Mouse (Mus musculus) stomach, embryonic 14.5 days (tissue): Measurements from ENCODE around the gene Dnah2. TPM values are rescaled to one million over a fixed set of nuclear protein-coding genes. Genes with fewer than 3 reads are reported as not detected.

ENCODE experiments used
- ATAC-seq: fragments of 200-750 bp; cut with Nextera tagmentation; 2 replicates; pipeline ENCODE4 v1.8.0; 2017; ENCODE audit warnings: low read depth, moderate TSS enrichment; ENCODE audit not compliant: insufficient number of reproducible peaks, insufficient read depth, low FRiP score
- H3K27ac ChIP-seq: fragments of 300-500 bp; sonication (generic); 2 replicates; pipeline ENCODE4 v1.5.1; 2014; ENCODE audit warnings: mild to moderate bottlenecking, low read length, moderate library complexity, mixed read lengths
- H3K27me3 ChIP-seq: fragments of 300-500 bp; sonication (generic); 2 replicates; pipeline ENCODE4 v1.6.1; 2014; ENCODE audit warnings: low read length, control low read depth, mixed read lengths; ENCODE audit not compliant: control insufficient read depth, insufficient read depth
- H3K36me3 ChIP-seq: fragments of 300-500 bp; sonication (generic); 2 replicates; pipeline ENCODE4 v1.6.1; 2014; ENCODE audit warnings: mild to moderate bottlenecking, control low read depth, low read length, moderate library complexity, mixed read lengths; ENCODE audit not compliant: control insufficient read depth, insufficient read depth
- H3K4me1 ChIP-seq: fragments of 300-500 bp; sonication (generic); 2 replicates; pipeline ENCODE4 v1.6.1; 2014; ENCODE audit warnings: low read length, control low read depth, mixed read lengths; ENCODE audit not compliant: control insufficient read depth, insufficient read depth
- H3K4me2 ChIP-seq: fragments of 300-500 bp; sonication (generic); replicated peaks from 2 replicates; pipeline ENCODE4 v1.6.1; 2014; ENCODE audit warnings: low read depth, low read length, control low read depth
- H3K4me3 ChIP-seq: fragments of 300-500 bp; sonication (generic); 2 replicates; pipeline ENCODE4 v1.5.1; 2014; ENCODE audit warnings: low read depth, low read length, control low read depth
- H3K9ac ChIP-seq: fragments of 300-500 bp; sonication (generic); replicated peaks from 2 replicates; pipeline ENCODE4 v1.6.1; 2014; ENCODE audit warnings: low read depth, mild to moderate bottlenecking, control low read depth, low read length, moderate library complexity, mixed read lengths
- H3K9me3 ChIP-seq: fragments of 300-500 bp; sonication (generic); 2 replicates; pipeline ENCODE4 v1.6.1; 2016; ENCODE audit warnings: low read depth, low read length, control low read depth; ENCODE audit not compliant: control insufficient read depth
- WGBS: fragments of 180-500 bp; shearing (Covaris S2); extraction: QIAGEN DNeasy Blood & Tissue Kit; methylation state at CpG from one replicate; pipeline ENCODE4 v1.1.7; 2014; 5-methylcytosine and 5-hydroxymethylcytosine counted together
- polyA plus RNA-seq: library from polyadenylated mRNA; unstranded; fragments of >200 nt; fragmentation: Nextera tagmentation; extraction: Ambion mirVana; gene quantifications from 2 replicates; pipeline ENCODE4 v1.2.1, GENCODE M21; 2014

Dnah2 gene
- polyA plus RNA-seq, 1 experiment from 2014 or later, result 1.4 TPM

DNA sequence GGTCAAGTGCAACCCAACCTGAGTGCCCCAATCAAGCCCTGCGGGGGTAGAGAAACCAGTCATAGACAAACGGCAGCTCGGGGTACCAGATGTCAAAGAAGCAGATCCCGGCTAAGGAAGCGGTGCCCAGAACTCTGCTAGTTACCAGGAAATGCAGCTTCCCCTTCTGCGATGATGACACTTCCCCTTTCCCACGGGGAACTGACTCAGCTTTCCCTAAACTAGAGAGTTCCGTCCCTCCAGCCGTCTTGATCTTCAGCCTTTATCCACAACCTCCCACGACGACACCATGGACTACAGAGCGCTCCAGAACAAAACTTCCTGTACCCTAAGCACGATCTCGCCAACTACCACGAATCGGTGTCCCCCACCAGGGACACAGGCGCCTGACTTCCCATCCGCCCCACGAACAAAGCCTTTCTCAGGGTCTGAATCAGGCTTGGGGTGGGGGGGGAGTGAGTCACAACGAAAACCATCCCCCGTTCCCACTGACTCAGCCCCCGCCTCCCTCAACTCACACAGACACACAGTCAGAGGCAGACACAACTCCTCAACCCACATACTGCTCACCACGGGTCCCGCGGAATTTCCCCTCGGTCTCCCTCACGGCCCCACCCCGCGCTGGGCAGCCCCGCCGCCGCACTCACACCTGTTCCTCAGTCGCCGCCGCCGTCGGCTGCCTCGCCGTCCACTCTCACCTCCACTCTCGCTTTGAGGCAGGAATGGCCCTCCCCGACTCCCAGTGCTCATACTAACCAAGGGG lies 138.4 kb downstream of the Dnah2 start:
- Histone ChIP-seq H3K4me2 (peak overlapping the region; percentile 99), H3K27ac (peak overlapping the region; percentile 99), H3K36me3 (peaks cover 41% of the 10 kb centered on the region), H3K9ac (peak overlapping the region; percentile 84), H3K27me3 (no peaks in the 10 kb centered on the region), H3K9me3 (no peaks in the 10 kb centered on the region), H3K4me1 (peaks cover 39% of the 10 kb centered on the region), H3K4me3 (peak overlapping the region; percentile 84)
- ATAC-seq, result 0 out of 2 replicates have a peak, but pooled peaks have one; percentile 3
- WGBS, result under 1% methylated on average over 41 of the region's 41 CpGs

DNA sequence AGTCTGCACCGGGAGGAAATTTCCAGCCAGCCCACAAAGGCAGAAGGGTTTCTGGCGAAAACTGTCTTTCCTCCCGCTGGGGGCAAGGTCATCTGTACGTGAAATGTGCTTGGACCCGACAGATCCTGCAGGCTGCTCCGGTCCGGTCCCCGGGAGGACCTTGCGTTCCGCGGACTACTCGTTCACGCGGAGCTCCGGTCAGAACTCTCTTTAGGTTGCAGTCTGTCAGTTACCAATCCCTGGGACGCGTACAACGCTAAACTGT lies 138.9 kb downstream of the Dnah2 start:
- peak overlapping the region; percentile 84 for H3K4me3 ChIP-seq
- peaks cover 46% of the 10 kb centered on the region for H3K36me3 ChIP-seq
- H3K27ac ChIP-seq, result peak overlapping the region; percentile 99
- peaks cover 39% of the 10 kb centered on the region for H3K4me1 ChIP-seq
- 0% methylated on average over 18 of the region's 18 CpGs for WGBS
- H3K9ac ChIP-seq, result peak overlapping the region; percentile 84
- H3K27me3 ChIP-seq, result no peaks in the 10 kb centered on the region
- no peaks in the 10 kb centered on the region for H3K9me3 ChIP-seq
- peak overlapping the region; percentile 99 for H3K4me2 ChIP-seq
- no peak for ATAC-seq

DNA sequence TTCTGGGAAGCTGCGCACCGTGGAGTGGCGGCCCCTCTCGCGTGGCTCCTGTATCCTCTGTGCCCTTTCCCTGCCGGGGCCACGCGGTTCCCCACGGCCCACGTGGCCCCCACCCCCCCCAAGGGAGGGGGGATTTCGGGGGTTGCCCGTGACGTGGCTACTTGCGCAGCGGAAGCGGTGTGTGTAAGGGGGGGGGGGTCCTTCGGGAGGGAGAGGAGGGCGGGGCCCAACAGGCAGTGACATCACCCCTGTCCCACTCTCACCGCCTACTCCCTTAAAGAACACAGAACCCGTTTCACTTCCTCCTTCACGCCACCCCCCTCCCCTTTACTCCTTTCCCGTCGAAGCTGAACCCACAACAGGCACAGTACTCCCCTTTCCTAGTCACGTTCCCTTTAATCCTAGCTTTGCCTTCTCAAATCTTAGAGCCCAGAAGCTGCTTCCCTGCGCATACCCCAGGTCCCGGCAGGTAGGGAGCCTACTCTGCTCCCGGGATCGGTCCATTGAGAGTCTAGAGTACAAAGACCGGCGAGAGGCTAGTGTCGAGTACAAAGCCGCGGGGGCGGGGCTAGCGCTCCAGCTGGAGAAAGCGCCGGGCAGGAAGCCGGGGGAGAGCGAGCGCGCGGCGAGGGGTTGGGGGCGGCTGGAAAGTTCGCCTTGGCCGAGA lies 139.4 kb downstream of the Dnah2 start:
- peaks cover 50% of the 10 kb centered on the region for H3K36me3 ChIP-seq
- H3K9ac ChIP-seq, result peak overlapping the region; percentile 84
- no peaks in the 10 kb centered on the region for H3K9me3 ChIP-seq
- peak overlapping the region; percentile 99 for H3K4me2 ChIP-seq
- no peaks in the 10 kb centered on the region for H3K27me3 ChIP-seq
- H3K4me1 ChIP-seq, result peaks cover 37% of the 10 kb centered on the region
- H3K27ac ChIP-seq, result peak overlapping the region; percentile 99
- peak; percentile 54 for ATAC-seq
- under 1% methylated on average over 41 of the region's 46 CpGs for WGBS
- H3K4me3 ChIP-seq, result peak overlapping the region; percentile 84

DNA sequence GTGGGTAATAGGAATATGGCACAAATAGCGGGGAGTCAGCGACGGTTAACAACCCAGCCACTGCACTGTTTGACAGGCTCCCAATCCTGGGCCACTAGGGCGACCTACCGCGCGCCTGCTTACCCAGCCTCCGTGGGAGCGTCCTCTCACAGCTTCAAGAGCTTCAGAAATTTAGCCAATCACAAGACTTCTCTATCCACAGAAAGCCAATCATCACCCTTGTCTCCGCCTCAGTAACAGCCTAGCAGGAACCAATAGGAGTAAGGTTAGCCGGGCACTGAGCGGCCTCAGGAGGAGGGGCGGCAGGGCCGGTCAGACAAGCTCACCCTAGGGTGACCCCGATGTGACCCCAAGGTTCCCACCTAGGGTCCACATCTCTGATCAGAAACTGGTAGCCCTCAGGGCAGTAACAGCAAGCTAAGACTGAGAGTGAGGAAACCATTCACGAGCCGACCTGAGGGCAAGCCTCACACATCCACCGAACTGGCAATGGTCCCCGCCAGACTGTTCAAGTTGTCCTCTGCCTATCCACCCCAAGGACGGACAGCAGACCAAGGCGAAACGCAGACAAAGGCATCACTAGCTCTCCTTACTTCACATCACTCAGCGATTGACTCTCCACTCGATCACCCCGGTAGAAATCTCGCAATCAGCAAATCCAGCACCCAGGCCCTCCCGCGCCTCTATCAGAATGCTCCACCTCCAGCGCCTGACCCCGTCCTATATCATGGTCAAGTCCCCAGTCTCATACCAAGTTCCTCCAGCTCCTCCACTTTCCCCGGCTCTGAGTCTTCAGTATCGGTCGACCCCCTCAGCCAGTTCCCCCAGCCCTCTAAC lies 140.2 kb downstream of the Dnah2 start:
- Histone ChIP-seq H3K4me2 (peak overlapping the region; percentile 99), H3K9ac (peak overlapping the region; percentile 84), H3K27ac (peak overlapping the region; percentile 99), H3K36me3 (peaks cover 57% of the 10 kb centered on the region), H3K27me3 (no peaks in the 10 kb centered on the region), H3K4me1 (peaks cover 30% of the 10 kb centered on the region), H3K4me3 (peak overlapping the region; percentile 84), H3K9me3 (no peaks in the 10 kb centered on the region)
- peak; percentile 72 for ATAC-seq
- under 1% methylated on average over 33 of the region's 33 CpGs for WGBS

DNA sequence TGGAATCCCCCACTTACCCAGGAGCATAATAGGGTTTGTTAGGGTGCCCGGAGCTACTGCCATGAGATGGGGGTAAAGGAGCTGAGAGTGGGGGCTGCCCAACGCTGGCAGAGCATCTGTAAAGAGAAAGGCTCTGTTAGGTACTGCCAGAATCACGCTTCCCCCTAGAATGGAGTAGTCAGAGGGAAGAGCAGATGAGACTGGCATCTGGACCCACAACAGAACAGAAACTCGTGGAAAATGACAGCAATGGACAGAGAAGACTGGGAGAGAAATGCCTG lies 141.2 kb downstream of the Dnah2 start:
- Histone ChIP-seq H3K9ac (no peak overlapping the region), H3K4me3 (no peak overlapping the region), H3K4me2 (0 out of 2 replicates have a peak overlapping the region, but pooled peaks have one; percentile 99), H3K9me3 (no peaks in the 10 kb centered on the region), H3K27ac (no peak overlapping the region), H3K36me3 (peaks cover 59% of the 10 kb centered on the region), H3K4me1 (peaks cover 19% of the 10 kb centered on the region), H3K27me3 (no peaks in the 10 kb centered on the region)
- ATAC-seq, result no peak
- 86% methylated on average over 4 of the region's 4 CpGs for WGBS

DNA sequence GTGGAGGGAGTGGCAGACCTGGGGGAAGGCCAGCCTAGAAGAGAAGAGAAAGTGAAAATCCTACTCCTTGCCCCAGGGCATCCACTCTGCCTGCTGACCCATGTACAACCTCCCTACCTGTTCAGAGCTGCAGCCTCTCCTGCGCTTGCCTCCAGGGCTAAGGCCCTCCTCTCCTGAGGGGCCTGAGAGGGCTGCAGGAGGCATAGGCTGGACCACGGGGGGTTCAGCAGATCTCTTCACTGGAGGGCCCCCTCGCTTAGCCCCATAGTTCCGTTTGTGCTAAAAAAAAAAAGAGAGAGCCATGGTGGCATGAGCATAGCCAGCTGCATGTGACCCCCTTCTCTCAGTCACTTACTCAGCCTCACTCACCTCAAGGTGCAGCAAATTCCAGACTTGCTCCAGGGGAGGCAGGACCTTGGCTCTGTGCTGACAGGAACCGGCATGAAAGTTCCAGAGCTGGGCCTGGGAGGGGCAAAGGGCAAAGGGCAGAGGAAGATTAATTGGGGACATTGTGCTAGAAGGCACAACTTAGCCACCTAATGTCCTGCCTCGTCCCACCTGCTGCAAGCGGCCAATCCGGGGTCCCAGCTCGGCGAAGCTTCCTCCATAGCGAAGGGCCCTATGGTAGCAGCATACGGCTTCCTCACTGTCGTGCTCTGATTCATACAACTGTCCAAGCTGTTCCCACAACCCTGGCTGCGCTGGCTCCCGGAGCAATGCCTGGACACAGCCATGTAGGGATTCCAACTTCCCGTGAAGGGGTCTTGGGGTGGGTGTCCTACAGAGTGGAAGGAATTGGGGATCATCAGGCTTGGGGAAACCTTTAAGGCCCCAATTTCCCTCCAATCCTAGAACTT lies 141.8 kb downstream of the Dnah2 start:
- WGBS, result 82% methylated on average over 16 of the region's 16 CpGs

DNA sequence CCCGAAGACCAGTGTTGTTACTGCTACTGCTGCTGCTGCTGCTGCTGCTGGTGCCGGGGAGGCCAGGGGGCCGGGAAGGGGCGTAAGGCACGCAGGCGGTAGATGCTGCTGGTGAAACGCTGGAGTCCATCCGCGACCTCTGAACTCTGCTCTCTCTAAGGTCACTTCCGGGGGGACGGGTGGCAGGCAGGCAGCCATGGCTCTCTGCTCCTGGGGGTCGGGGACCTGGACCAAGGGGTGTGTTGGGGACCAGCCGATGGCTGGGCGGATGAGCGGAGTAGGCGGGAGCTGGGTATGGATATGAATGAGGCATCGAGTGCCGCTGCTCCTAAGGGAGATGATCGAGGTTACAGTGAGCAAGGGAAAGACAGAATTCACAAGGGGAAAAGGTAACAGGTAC lies 142.6 kb downstream of the Dnah2 start:
- Histone ChIP-seq H3K27ac (no peak overlapping the region), H3K4me1 (peaks cover 10% of the 10 kb centered on the region), H3K27me3 (no peaks in the 10 kb centered on the region), H3K36me3 (peaks cover 67% of the 10 kb centered on the region), H3K9me3 (no peaks in the 10 kb centered on the region), H3K9ac (no peak overlapping the region), H3K4me3 (no peak overlapping the region), H3K4me2 (no peak overlapping the region)
- 85% methylated on average over 19 of the region's 19 CpGs for WGBS
- ATAC-seq, result no peak

More for the DNA sequence above, 141.8 kb downstream of the Dnah2 start:
- ATAC-seq, result no peak
- Histone ChIP-seq H3K27me3 (no peaks in the 10 kb centered on the region), H3K36me3 (peaks cover 60% of the 10 kb centered on the region), H3K27ac (no peak overlapping the region), H3K4me3 (no peak overlapping the region), H3K4me2 (no peak overlapping the region), H3K4me1 (peaks cover 13% of the 10 kb centered on the region), H3K9me3 (no peaks in the 10 kb centered on the region), H3K9ac (no peak overlapping the region)
